Mouse (Mus musculus) CH12.LX (cell line): Measurements from ENCODE around the gene Ace3.

ENCODE experiments used
- CTCF ChIP-seq, 2 experiments: IDR thresholded peaks in 1 of 2; conservative IDR thresholded peaks in 1 of 2; 2 replicates each; pipeline ENCODE4 v1.5.1; 2011 to 2012; ENCODE audit warnings: low read depth in 2 of 2, low read length in 2 of 2, improper control_type of control experiment in 1 of 2, inconsistent platforms in 1 of 2, mild to moderate bottlenecking in 1 of 2, moderate library complexity in 1 of 2
- E2F4 ChIP-seq: IDR thresholded peaks from 2 replicates; pipeline ENCODE4 v1.6.1; 2011; ENCODE audit warnings: low read depth, low read length, improper control_type of control experiment; ENCODE audit not compliant: insufficient replicate concordance
- ETS1 ChIP-seq: conservative IDR thresholded peaks from 2 replicates; pipeline ENCODE4 v1.6.1; 2012; ENCODE audit warnings: low read depth, mild to moderate bottlenecking, inconsistent platforms, low read length, improper control_type of control experiment, moderate library complexity
- HCFC1 ChIP-seq: IDR thresholded peaks from 2 replicates; pipeline ENCODE4 v1.6.1; 2012; ENCODE audit warnings: low read depth, mild to moderate bottlenecking, inconsistent platforms, low read length, improper control_type of control experiment
- MEF2A ChIP-seq: IDR thresholded peaks from 2 replicates; pipeline ENCODE4 v1.6.1; 2014; ENCODE audit warnings: low read depth, mild to moderate bottlenecking, inconsistent platforms, low read length, improper control_type of control experiment, borderline replicate concordance
- MYC ChIP-seq: IDR thresholded peaks from 2 replicates; pipeline ENCODE4 v1.6.1; 2011; ENCODE audit warnings: low read depth, mild to moderate bottlenecking, improper control_type of control experiment, low read length
- NRF1 ChIP-seq: IDR thresholded peaks from 2 replicates; pipeline ENCODE4 v1.6.1; 2014; ENCODE audit warnings: low read depth, mild to moderate bottlenecking, inconsistent platforms, low read length, improper control_type of control experiment, moderate library complexity
- POLR2A ChIP-seq: IDR thresholded peaks from 2 replicates; pipeline ENCODE4 v1.6.1; 2011; ENCODE audit warnings: low read depth, mild to moderate bottlenecking, improper control_type of control experiment, low read length
- POLR2AphosphoS2 ChIP-seq: IDR thresholded peaks from 2 replicates; pipeline ENCODE4 v1.6.1; 2011; ENCODE audit warnings: low read depth, low read length, improper control_type of control experiment
- RAD21 ChIP-seq: IDR thresholded peaks from 2 replicates; pipeline ENCODE4 v1.6.1; 2011; ENCODE audit warnings: low read depth, mild to moderate bottlenecking, low read length, improper control_type of control experiment, moderate library complexity
- TCF12 ChIP-seq: IDR thresholded peaks from 2 replicates; pipeline ENCODE4 v1.6.1; 2014; ENCODE audit warnings: low read depth, mild to moderate bottlenecking, inconsistent platforms, low read length, improper control_type of control experiment
- UBTF ChIP-seq: IDR thresholded peaks from 2 replicates; pipeline ENCODE4 v1.6.1; 2012; ENCODE audit warnings: low read depth, mild to moderate bottlenecking, inconsistent platforms, low read length, improper control_type of control experiment, moderate library complexity
- ZKSCAN1 ChIP-seq: IDR thresholded peaks from 2 replicates; pipeline ENCODE4 v1.6.1; 2012; ENCODE audit warnings: low read depth, inconsistent platforms, low read length, improper control_type of control experiment, borderline replicate concordance
- ZNF384 ChIP-seq: IDR thresholded peaks from 2 replicates; pipeline ENCODE4 v1.6.1; 2012; ENCODE audit warnings: low read depth, low read length, improper control_type of control experiment, inconsistent platforms

GRCm38 (mm10) chr11:106045256-106045655 is 50.8 kb downstream of the Ace3 start:
- TF ChIP-seq MEF2A: no peak
- TF ChIP-seq UBTF: no peak
- no peak for TF ChIP-seq CTCF (conservative IDR thresholded peaks at IDR 0.05 in 1 of 2, IDR thresholded peaks at IDR 0.05 in 1 of 2; ENCODE audit: low read depth in 2 of 2, low read length in 2 of 2)
- TF ChIP-seq POLR2A: no peak
- no peak for TF ChIP-seq ETS1
- TF ChIP-seq TCF12: no peak
- TF ChIP-seq RAD21: no peak
- TF ChIP-seq HCFC1: no peak
- TF ChIP-seq MYC: no peak
- TF ChIP-seq POLR2AphosphoS2: no peak
- TF ChIP-seq E2F4: no peak
- no peak for TF ChIP-seq ZNF384
- TF ChIP-seq ZKSCAN1: no peak
- no peak for TF ChIP-seq NRF1
